Mouse (Mus musculus): ENCODE measurements at regions not wholly inside any gene's neighbourhood (a gene's known extent, or its start where the extent isn't known, plus 50 kb on each side); places are given as distances from the start of the nearest gene placed in this dataset.
"Not testable (repeated sequence)": the region's sequence is repeated elsewhere in the genome, so short reads cannot be mapped to it uniquely, and the experiment has no call there.

DNA sequence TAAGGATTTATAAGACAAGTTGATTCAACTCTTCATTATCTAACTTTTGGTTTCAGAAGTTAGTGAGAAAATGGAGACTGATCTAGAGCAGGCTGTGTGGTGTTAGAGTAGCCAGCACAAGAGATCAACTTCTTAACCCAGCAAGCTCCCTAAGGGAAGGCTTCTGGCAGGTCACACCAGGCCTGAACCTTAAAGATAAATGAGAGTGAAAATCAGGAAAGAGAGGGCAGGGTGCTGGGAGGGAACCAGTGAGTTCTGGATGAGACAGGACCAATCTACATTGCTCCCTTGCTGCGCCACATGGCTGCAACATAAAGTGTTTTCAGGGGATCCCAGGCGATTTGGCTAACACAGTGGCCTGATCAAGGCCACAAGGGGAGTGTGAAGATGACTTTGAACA is 54.7 kb upstream of the Tmem17 start:
- no peaks in the 10 kb centered on the region for H3K9me3 ChIP-seq (ENCODE audit: control insufficient read depth, low read length)
- H3K4me1 ChIP-seq (replicated peaks; ENCODE audit: control insufficient read depth, insufficient read depth, low read length), result no peaks in the 10 kb centered on the region
- H3K36me3 ChIP-seq (ENCODE audit: control insufficient read depth, insufficient read depth, low read length), result no peaks in the 10 kb centered on the region
- no peak for ATAC-seq (replicated peaks; ENCODE audit: low FRiP score)
- no peak overlapping the region for H3K27ac ChIP-seq (ENCODE audit: low read depth, low read length)
- WGBS, result 75% methylated on average over 2 of the region's 2 CpGs
- H3K4me3 ChIP-seq (ENCODE audit: low read depth, low read length), result no peak overlapping the region
- H3K9ac ChIP-seq (ENCODE audit: low read depth, low read length), result no peak overlapping the region
- no peak for DNase-seq (ENCODE audit: low spot score)
- H3K27me3 ChIP-seq (replicated peaks; ENCODE audit: control insufficient read depth, insufficient read depth, low read length), result no peaks in the 10 kb centered on the region
- H3K4me2 ChIP-seq, result no peak overlapping the region

DNA sequence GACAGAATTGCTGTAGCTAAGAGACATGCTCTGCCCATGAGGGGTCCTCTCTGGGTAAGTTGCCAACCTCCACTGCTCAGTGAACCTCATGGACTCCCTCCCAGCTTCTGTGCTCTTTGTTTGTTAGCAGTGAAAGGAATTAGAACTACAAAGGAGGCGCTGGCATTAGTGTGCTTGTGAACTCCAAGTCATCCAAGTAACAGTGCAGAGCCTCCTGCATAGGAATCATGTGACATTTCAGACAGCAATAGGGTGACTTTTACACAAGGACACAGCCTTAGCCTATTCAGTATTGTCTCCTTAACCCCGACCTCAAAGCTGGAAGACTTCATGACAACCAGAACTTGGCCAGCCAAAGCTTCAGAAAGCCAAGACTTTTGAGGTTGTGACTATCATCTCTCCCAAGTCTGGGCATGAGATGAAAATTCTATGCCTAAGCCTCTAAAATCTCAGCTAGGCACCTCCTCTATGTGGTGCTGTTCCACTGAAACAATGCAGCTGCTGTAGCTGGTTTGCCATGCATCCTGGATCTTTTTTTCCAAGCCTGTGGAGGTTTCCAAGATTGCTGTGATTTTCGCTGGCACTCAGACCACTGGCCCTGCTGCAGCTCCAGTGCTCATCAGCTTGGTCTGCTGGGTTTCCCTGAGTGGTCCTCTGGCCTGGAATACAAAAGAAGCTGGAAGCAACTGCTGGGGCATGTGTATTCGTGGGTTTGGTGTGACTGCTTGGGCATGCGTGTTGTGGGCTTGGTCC is 52.8 kb upstream of the Tmem17 start:
- Histone ChIP-seq H3K27ac (ENCODE audit: low read depth, low read length) (no peak overlapping the region), H3K36me3 (ENCODE audit: control insufficient read depth, insufficient read depth, low read length) (no peaks in the 10 kb centered on the region), H3K4me1 (replicated peaks; ENCODE audit: control insufficient read depth, insufficient read depth, low read length) (no peaks in the 10 kb centered on the region), H3K4me3 (ENCODE audit: low read depth, low read length) (no peak overlapping the region), H3K9ac (ENCODE audit: low read depth, low read length) (no peak overlapping the region), H3K4me2 (no peak overlapping the region), H3K27me3 (replicated peaks; ENCODE audit: control insufficient read depth, insufficient read depth, low read length) (no peaks in the 10 kb centered on the region), H3K9me3 (ENCODE audit: control insufficient read depth, low read length) (no peaks in the 10 kb centered on the region)
- DNase-seq (ENCODE audit: low spot score), result no peak
- ATAC-seq (replicated peaks; ENCODE audit: low FRiP score), result no peak
- WGBS, result 72% methylated on average over 5 of the region's 5 CpGs

DNA sequence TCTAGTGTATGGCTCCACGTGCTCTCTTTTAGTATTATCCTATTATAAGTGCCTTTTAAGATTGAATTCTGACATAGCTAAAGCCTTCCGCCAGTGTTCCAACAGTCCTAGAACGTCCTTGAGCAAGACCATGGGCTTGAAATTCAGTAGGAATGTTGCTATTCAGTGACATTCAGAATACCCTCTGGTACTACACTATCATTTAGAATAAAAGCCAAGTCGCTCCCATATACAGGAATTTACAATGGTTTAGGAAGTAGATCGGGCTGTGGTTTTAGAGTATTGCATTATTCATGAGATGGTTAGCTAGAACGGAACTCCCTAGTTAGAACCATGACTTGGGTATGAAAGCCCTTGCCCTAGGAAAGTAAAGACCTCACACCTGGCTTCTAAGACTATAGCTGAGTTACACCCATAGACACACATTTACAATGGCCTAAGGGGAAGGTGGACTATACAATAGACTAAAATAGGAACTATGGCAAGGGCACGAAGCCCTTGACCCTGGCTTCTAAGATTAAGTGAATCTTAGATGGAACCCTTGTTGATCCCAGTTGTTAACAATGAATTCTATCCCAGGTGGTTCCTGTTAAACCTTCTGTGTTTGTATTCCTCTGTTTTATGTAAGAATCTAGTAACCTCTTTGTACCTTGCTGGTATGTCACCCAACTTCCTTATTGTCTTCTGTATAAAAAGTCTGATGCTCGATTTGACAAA is 50.7 kb upstream of the Tmem17 start:
- not testable (repeated sequence) for ATAC-seq (replicated peaks; ENCODE audit: low FRiP score); H3K4me3 ChIP-seq (ENCODE audit: low read depth, low read length); H3K9me3 ChIP-seq (ENCODE audit: control insufficient read depth, low read length); H3K27me3 ChIP-seq (replicated peaks; ENCODE audit: control insufficient read depth, insufficient read depth, low read length); H3K9ac ChIP-seq (ENCODE audit: low read depth, low read length); H3K4me2 ChIP-seq; DNase-seq (ENCODE audit: low spot score); H3K27ac ChIP-seq (ENCODE audit: low read depth, low read length); H3K4me1 ChIP-seq (replicated peaks; ENCODE audit: control insufficient read depth, insufficient read depth, low read length); H3K36me3 ChIP-seq (ENCODE audit: control insufficient read depth, insufficient read depth, low read length)
- 77% methylated on average over 8 of the region's 8 CpGs for WGBS
